Mouse (Mus musculus) right cerebral cortex, postnatal 36 days (tissue): ENCODE results near the gene Dnajc11.
A peak's percentile ranks its signal among the peaks of the same experiment; 100 is the strongest.

Source experiments
- DNase-seq, 2 experiments: peaks; one replicate each; pipeline ENCODE4 v3.0.0; 2022; ENCODE audit warnings: low spot score in 2 of 2, mixed read lengths in 1 of 2

Gene Dnajc11

DNA sequence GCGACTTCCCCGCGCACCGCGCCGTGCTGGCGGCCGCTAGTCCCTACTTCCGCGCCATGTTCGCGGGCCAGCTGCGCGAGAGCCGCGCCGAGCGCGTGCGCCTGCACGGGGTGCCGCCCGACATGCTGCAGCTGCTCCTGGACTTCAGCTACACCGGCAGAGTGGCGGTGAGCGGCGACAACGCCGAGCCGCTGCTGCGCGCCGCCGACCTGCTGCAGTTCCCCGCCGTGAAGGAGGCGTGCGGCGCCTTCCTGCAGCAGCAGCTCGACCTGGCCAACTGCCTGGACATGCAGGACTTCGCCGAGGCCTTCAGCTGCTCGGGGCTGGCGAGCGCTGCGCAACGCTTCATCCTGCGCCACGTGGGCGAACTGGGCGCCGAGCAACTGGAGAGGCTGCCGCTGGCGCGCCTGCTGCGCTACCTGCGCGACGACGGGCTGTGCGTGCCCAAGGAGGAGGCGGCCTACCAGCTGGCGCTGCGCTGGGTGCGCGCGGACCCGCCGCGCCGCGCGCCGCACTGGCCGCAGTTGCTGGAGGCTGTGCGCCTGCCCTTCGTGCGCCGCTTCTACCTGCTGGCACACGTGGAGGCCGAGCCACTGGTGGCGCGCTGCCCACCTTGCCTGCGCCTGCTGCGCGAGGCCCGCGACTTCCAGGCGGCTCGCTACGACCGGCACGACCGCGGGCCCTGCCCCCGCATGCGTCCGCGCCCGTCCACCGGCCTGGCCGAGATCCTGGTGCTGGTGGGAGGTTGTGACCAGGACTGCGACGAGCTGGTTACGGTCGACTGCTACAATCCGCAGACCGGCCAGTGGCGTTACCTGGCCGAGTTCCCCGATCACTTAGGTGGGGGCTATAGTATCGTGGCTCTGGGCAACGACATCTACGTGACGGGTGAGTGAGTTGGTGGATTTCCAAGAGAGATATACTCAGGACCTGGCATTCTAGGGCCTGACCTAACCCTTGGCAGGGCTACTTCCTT, 75.9 kb downstream of the Dnajc11 start:
- DNase-seq, result peak; percentile 76 to 82

GRCm38 (mm10) chr4:152010091-152010706, 76.7 kb downstream of the Dnajc11 start:
- no peak for DNase-seq

- no peak for DNase-seq
These were observed 77.2 kb downstream of the Dnajc11 start for GRCm38 (mm10) chr4:152010707-152011134.

DNA sequence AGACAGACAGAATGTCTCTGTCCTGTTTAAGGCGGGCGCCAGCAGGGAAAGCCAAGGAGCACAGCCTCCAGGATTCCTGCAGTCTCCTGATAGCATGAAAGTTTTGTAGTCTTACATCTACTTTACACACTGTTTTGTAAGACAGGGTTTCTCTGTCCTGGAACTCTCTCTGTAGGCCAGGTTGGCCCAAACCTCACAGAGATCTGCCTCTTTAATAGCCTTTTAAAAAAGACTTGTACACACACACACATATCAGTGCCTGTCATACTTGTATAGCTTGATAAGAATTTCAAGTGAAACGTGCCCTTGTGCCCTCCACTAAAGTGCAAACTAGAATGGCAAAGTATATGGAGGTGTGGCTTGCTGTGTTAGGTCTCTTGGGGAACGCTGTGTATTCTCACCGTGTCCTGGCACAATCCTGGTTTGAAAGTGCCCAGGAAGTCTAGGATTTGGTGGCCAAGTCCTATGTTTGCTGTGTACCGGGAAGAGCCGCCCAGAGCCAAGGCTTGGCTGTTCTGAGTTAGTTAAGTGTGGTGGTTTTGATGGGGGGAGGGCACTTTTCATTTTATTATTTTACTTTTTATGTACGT, 77.8 kb downstream of the Dnajc11 start:
- no peak for DNase-seq

- no peak for DNase-seq
These were observed 78.6 kb downstream of the Dnajc11 start for GRCm38 (mm10) chr4:152012109-152012508.

DNA sequence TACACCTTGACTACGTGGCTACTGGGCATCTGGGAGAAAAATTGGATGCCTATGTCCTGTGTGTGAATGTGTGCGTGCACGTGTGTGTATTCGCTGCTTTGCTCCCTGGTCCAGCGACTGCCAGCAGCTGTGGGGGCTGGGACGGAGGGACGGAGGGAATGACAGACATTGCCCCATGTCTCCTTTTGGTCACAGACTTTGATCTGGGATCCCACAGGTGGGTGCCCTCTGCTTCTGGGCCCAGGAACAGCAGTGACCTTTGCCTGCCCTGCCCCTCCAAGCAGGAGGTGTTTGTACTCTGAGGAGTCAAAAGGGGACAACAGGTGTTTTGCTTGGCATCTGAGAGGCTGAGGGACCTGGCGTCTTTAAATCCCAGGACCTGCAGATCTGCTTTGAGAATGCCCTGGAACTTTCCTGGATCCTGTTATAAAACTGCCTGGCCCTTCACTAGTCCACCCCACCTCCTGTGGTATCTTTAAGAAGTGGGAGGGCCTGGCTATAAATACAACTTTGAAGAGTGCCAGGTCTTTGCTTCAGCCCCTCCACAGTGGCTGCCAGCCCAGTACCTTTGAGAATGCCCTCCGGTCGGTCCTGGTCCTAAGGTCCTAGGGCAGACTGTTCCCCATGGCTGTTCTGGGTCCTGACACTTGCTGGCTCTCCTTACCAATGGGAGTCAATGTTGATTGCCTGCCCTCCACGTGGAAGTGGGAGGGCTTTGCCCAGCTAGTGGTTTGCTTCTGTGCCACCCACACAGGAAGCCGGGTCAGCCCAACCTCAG, 79.7 kb downstream of the Dnajc11 start:
- DNase-seq, result no peak

- no peak for DNase-seq
These were observed 85.6 kb downstream of the Dnajc11 start for GRCm38 (mm10) chr4:152019073-152019472.

DNA sequence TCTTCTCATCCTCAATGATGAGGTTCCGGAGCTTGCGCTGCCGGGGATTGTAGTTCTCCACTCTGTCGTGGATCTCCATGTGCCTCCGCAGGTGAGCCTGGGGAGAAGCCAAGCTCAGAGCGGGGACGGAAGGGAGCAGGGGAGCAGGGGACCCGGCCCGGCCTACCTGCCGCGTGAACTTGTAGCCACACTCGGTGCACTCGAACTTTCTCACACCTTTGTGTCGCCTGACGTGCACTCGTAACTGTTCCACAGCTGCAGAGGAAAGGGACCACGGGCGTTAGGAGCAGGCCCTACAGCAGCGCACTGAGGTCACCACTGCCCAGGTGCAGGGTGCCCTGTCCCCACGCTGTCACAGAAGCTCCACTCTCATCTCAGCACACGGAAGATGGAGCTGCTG, 86.5 kb downstream of the Dnajc11 start:
- no peak for DNase-seq

DNA sequence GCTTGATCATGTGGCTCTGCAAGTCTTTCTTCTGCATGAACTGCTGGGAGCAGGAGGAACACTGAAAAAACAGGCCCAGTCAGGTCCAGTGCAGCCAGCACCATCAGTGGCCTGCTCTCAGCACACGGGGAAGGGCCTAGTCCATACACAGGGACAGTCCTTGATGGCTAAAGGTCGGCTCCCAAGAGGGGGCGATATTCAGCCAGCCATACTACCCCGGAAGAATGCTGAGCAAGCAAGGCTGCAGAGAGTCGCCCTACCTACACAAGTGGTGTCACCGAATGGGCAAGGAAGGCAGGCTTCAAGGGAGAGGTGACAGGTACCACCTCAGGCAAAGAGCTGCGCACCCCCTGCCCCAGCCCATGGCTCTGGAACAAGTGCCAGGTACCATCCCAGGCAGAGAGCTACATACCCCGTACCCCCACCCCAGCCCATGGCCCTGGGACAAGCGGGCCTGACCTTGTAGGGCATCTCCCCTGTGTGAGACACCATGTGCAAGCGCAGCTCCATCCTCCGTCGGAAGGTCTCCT, 88.1 kb downstream of the Dnajc11 start:
- DNase-seq, result no peak

DNA sequence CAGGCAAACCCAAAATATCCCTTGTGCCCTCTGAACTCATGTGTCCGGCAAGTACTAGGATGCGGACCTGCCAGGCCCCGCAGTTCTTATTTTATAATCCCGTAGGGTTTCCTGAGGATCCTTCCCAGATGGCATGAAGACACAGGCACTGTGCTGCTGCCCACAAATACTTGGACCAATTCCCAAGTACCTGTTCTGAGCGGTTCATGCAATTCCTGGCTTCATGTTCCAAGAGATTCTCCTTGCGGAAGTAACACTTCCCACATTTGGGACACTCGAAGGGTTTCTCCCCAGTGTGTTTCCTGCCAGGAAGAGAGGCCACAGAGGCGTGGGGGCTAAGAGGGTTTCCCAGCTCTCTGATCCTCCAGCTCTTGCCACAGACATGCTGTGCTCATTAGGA, 89.0 kb downstream of the Dnajc11 start:
- no peak for DNase-seq

- no peak for DNase-seq
These were observed 91.0 kb downstream of the Dnajc11 start for GRCm38 (mm10) chr4:152024525-152024924.

- DNase-seq, result no peak
These were observed 93.4 kb downstream of the Dnajc11 start for GRCm38 (mm10) chr4:152026751-152027508.

DNA sequence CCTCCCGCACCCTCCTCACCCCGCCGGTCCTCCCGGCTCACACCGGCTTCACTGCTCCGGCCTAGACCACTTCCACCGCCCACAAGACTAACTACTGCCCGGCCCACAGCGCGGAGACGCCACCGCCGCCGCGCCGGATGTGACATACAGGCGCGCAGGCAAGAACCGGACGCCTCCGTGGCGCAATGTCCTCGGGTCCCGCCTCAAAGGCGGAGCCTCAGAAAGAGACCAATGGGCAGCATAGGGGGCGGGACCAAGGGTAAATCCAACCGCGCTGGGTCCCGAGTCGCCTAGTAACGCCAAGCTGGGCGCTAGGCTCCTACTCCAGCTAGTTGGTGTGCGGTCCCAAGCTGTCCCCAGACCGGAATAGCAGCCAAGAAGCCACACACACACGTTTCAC, 94.0 kb downstream of the Dnajc11 start, which contains the start of gene Zbtb48:
Gene Zbtb48, minus strand, starts transcription at position 148 of the 400 bp plus-strand sequence.
- peak; percentile 97 for DNase-seq

DNA sequence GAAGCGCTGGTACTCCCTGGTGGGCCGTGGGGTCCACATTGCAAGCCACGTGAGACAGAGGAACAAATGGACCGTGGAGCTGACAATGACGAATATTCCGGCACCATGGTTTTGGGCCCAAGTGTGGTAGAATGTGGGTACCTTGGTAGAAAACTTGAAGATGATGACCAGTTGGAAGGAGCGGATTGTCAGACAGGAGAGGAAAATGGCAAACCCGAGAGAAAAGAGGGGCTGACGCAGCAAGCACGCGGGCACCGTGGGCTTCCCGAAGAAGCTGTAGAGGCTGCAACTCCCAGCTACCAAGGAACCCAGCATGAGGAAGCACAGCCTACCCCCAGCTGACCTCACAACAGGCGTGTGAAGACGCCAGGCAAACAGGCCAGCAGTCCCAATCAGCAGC, 95.0 kb downstream of the Dnajc11 start:
- DNase-seq, result no peak

GRCm38 (mm10) chr4:152029087-152029486, 95.6 kb downstream of the Dnajc11 start:
- no peak for DNase-seq

GRCm38 (mm10) chr4:152029997-152030396, 96.5 kb downstream of the Dnajc11 start:
- no peak for DNase-seq
